Comparison of ENCODE assay signal across 8 mouse cellular contexts in genomic region chr2:167672212-167672685, GRCm38 (mm10). TPM values are rescaled to one million over a fixed set of nuclear protein-coding genes. Genes with fewer than 3 reads are reported as not detected.
DNase-seq lines count a peak whose midpoint lies in the region; ATAC-seq and TF ChIP-seq lines count a peak whose summit lies in the region.

No protein-coding gene starts in this region.

- H3K79me2 ChIP-seq in C2C12 (ENCODE audit: control insufficient read depth, insufficient read depth), result no peaks in the 10 kb centered on the region

- no peak overlapping the region for H3ac ChIP-seq in C2C12 (ENCODE audit: control insufficient read depth, insufficient read length, low read depth)

- 23% methylated on average over 13 of the region's 13 CpGs for WGBS in heart, embryonic 14.5 days
- 23% methylated on average over 13 of the region's 13 CpGs for WGBS in liver, embryonic 14.5 days (ENCODE audit: insufficient replicate concordance)
- WGBS in stomach, postnatal 0 days, result 31% methylated on average over 12 of the region's 13 CpGs

- H3K4me3 ChIP-seq in gastrocnemius, adult 2 months, result peak overlapping the region; percentile 32
- H3K4me3 ChIP-seq in C2C12 (ENCODE audit: insufficient read depth, poor library complexity, severe bottlenecking), result no peak overlapping the region
- no peak overlapping the region for H3K4me3 ChIP-seq in heart, embryonic 14.5 days (ENCODE audit: control insufficient read depth in 1 of 2, insufficient read depth in 1 of 2, low read depth in 1 of 2, low read length in 2 of 2)
- H3K4me3 ChIP-seq in liver, embryonic 14.5 days (ENCODE audit: insufficient read depth in 1 of 2, low read depth in 2 of 2, low read length in 2 of 2), result peak overlapping the region; percentile 25 to 30; a peak in 2 of 4 replicates
- no peak overlapping the region for H3K4me3 ChIP-seq in stomach, postnatal 0 days (ENCODE audit: low read depth, low read length)

- intact Hi-C loops in gastrocnemius, adult 2 months (cut with DNase I), result no loop called here

- no peaks in the 10 kb centered on the region for H3K36me3 ChIP-seq in C2C12 (ENCODE audit: control insufficient read depth, insufficient read depth)
- H3K36me3 ChIP-seq in heart, embryonic 14.5 days (ENCODE audit: control insufficient read depth, insufficient read depth, low read length), result no peaks in the 10 kb centered on the region
- H3K36me3 ChIP-seq in liver, embryonic 14.5 days (replicated peaks; ENCODE audit: control insufficient read depth, insufficient read depth, low read depth), result no peaks in the 10 kb centered on the region
- no peaks in the 10 kb centered on the region for H3K36me3 ChIP-seq in stomach, postnatal 0 days (ENCODE audit: control insufficient read depth, insufficient read depth, low read length)

- H3K27me3 ChIP-seq in C2C12 (ENCODE audit: control insufficient read depth, insufficient read depth, insufficient read length), result no peaks in the 10 kb centered on the region
- H3K27me3 ChIP-seq in heart, embryonic 14.5 days (ENCODE audit: control insufficient read depth, insufficient read depth, low read length), result no peaks in the 10 kb centered on the region
- H3K27me3 ChIP-seq in liver, embryonic 14.5 days (ENCODE audit: control insufficient read depth, insufficient read depth, low read length), result no peaks in the 10 kb centered on the region; the same call in 1 of the 2 replicates
- H3K27me3 ChIP-seq in stomach, postnatal 0 days (ENCODE audit: control insufficient read depth, insufficient read depth, low read length), result no peaks in the 10 kb centered on the region

- 0 out of 4 replicates have a peak, but pooled peaks cover 0 to 3% of the 10 kb centered on the region in 2 experiments for H3K4me1 ChIP-seq in heart, embryonic 14.5 days (ENCODE audit: control insufficient read depth in 2 of 2, insufficient read depth in 2 of 2, low read length in 2 of 2)
- peaks cover 19 to 20% of the 10 kb centered on the region in 2 experiments for H3K4me1 ChIP-seq in liver, embryonic 14.5 days (replicated peaks; ENCODE audit: control insufficient read depth in 2 of 2, insufficient read depth in 2 of 2, low read length in 1 of 2)
- no peaks in the 10 kb centered on the region for H3K4me1 ChIP-seq in stomach, postnatal 0 days (replicated peaks; ENCODE audit: control insufficient read depth, insufficient read depth)

- peak overlapping the region; percentile 24 for H3K27ac ChIP-seq in gastrocnemius, adult 2 months
- H3K27ac ChIP-seq in heart, embryonic 14.5 days (replicated peaks in 1 of 2; ENCODE audit: control insufficient read depth in 1 of 2, insufficient read depth in 1 of 2, low read depth in 2 of 2, low read length in 2 of 2), result no peak overlapping the region
- H3K27ac ChIP-seq in liver, embryonic 14.5 days, result peak overlapping the region; percentile 72
- no peak overlapping the region for H3K27ac ChIP-seq in stomach, postnatal 0 days (replicated peaks)

- H3K9ac ChIP-seq in heart, embryonic 14.5 days (ENCODE audit: low read length), result no peak overlapping the region
- peak overlapping the region; percentile 40 for H3K9ac ChIP-seq in liver, embryonic 14.5 days (replicated peaks)
- no peak overlapping the region for H3K9ac ChIP-seq in stomach, postnatal 0 days (ENCODE audit: low read length)

- DNase-seq in gastrocnemius, adult 2 months, result no peak
- DNase-seq in gastrocnemius, adult 18-20 months (ENCODE audit: low spot score), result no peak
- DNase-seq in liver, embryonic 14.5 days (ENCODE audit: low read depth in 3 of 3, low spot score in 3 of 3), result peak in 2 of 3 experiments; percentile 54 to 73
- no peak for DNase-seq in stomach, postnatal 0 days (ENCODE audit: low spot score)
- no peak for DNase-seq in cerebellum, postnatal 36 days
- no peak for DNase-seq in adrenal gland, postnatal 25 days

- peak overlapping the region; percentile 35; the same call in 1 of the 2 replicates for H3K4me2 ChIP-seq in heart, embryonic 14.5 days (ENCODE audit: low read length)
- peak overlapping the region; percentile 56 for H3K4me2 ChIP-seq in liver, embryonic 14.5 days (ENCODE audit: low read depth)
- no peak overlapping the region for H3K4me2 ChIP-seq in stomach, postnatal 0 days (replicated peaks; ENCODE audit: low read depth)

- H3K79me3 ChIP-seq in C2C12 (ENCODE audit: low read depth), result no peaks in the 10 kb centered on the region

- H3K9me3 ChIP-seq in heart, embryonic 14.5 days (ENCODE audit: control insufficient read depth, low read length), result no peaks in the 10 kb centered on the region
- no peaks in the 10 kb centered on the region for H3K9me3 ChIP-seq in liver, embryonic 14.5 days (ENCODE audit: control insufficient read depth, low read length)
- H3K9me3 ChIP-seq in stomach, postnatal 0 days (ENCODE audit: control insufficient read depth, low read length), result no peaks in the 10 kb centered on the region

- no peak for TF ChIP-seq CTCF in gastrocnemius, adult 2 months (IDR thresholded peaks at IDR 0.05)
- TF ChIP-seq CTCF in C2C12 (IDR thresholded peaks at IDR 0.05; ENCODE audit: control insufficient read depth, insufficient read depth, insufficient read length), result no peak
- TF ChIP-seq CTCF in liver, embryonic 14.5 days (IDR thresholded peaks at IDR 0.05; ENCODE audit: low read depth), result no peak
- TF ChIP-seq CTCF in stomach, postnatal 0 days (IDR thresholded peaks at IDR 0.05; ENCODE audit: low read depth), result no peak

- no peak; the same call in 1 of the 2 replicates for TF ChIP-seq EP300 in liver, embryonic 14.5 days (IDR thresholded peaks at IDR 0.05; ENCODE audit: low read depth)
- no peak for TF ChIP-seq EP300 in stomach, postnatal 0 days (optimal IDR thresholded peaks at IDR 0.05)

- no peak for ATAC-seq in heart, embryonic 14.5 days (ENCODE audit: insufficient number of reproducible peaks, insufficient read depth, low FRiP score, low read depth)
- ATAC-seq in liver, embryonic 14.5 days (ENCODE audit: insufficient read depth), result peak; percentile 92
- ATAC-seq in stomach, postnatal 0 days (ENCODE audit: low FRiP score, low TSS enrichment), result peak; percentile 27; the same call in 1 of the 2 replicates

TF ChIP-seq in C2C12, 6 proteins besides CTCF, POLR2A, EP300 and RAD21:
- TF ChIP-seq MAX (IDR thresholded peaks at IDR 0.05), result no peak
- TF ChIP-seq MYOD1 (IDR thresholded peaks at IDR 0.05; ENCODE audit: control insufficient read depth, insufficient read length, low read depth), result peak; percentile 80

RNA-seq across cellular contexts. Expression of gene Gm20431, which starts 11.0 kb away (rescaled TPM):
- 10 to 100 TPM in 1 of 2 experiments, 1 to 10 TPM in 1; 3.7 to 11.5 TPM for total RNA-seq in gastrocnemius, adult 2 months (2021)
- 1 to 10 TPM; 8.0 to 9.4 TPM for total RNA-seq in gastrocnemius, adult 18-20 months (2021)
- polyA plus RNA-seq in C2C12 (2012; fragmentation: generic; extraction: Trizol), result 0.44 TPM
- polyA plus RNA-seq in heart, embryonic 14.5 days (2014; fragmentation: Nextera tagmentation; extraction: Ambion mirVana), result 0.19 and 5.2 TPM in 2 replicates
- polyA plus RNA-seq in liver, embryonic 14.5 days (2012; rRNA removed), result not detected in 2 replicates
- 0.96 and 2.1 TPM in 2 replicates for polyA plus RNA-seq in liver, embryonic 14.5 days (2014; fragmentation: Nextera tagmentation; extraction: Ambion mirVana)
- 13.4 and 14.1 TPM in 2 replicates for polyA plus RNA-seq in stomach, postnatal 0 days (2015; fragmentation: Nextera tagmentation; extraction: Ambion mirVana)
- 12.1 and 15.7 TPM in 2 replicates for total RNA-seq in adrenal gland, postnatal 25 days (2021)

RNA-seq across cellular contexts. Expression of gene Cebpb, which starts 16.5 kb away (rescaled TPM):
- total RNA-seq in gastrocnemius, adult 2 months (2021), result 100 to 1,000 TPM; 106 to 181 TPM
- 100 to 1,000 TPM in 1 of 2 experiments, 10 to 100 TPM in 1; 95.1 to 169 TPM for total RNA-seq in gastrocnemius, adult 18-20 months (2021)
- 23.8 TPM for polyA plus RNA-seq in C2C12 (2012; fragmentation: generic; extraction: Trizol)
- 14.2 and 17.0 TPM in 2 replicates for polyA plus RNA-seq in heart, embryonic 14.5 days (2014; fragmentation: Nextera tagmentation; extraction: Ambion mirVana)
- 5.4 and 17.2 TPM in 2 replicates for polyA plus RNA-seq in liver, embryonic 14.5 days (2012; rRNA removed)
- polyA plus RNA-seq in liver, embryonic 14.5 days (2014; fragmentation: Nextera tagmentation; extraction: Ambion mirVana), result 12.8 and 13.2 TPM in 2 replicates
- 55.0 and 60.2 TPM in 2 replicates for polyA plus RNA-seq in stomach, postnatal 0 days (2015; fragmentation: Nextera tagmentation; extraction: Ambion mirVana)
- total RNA-seq in adrenal gland, postnatal 25 days (2021), result 483 and 585 TPM in 2 replicates

RNA-seq across cellular contexts. Expression of gene Tmem189, which starts 17.4 kb away (rescaled TPM):
- total RNA-seq in gastrocnemius, adult 2 months (2021), result 10 to 100 TPM; 13.0 to 14.9 TPM
- total RNA-seq in gastrocnemius, adult 18-20 months (2021), result 10 to 100 TPM; 10.4 to 15.0 TPM
- 34.5 TPM for polyA plus RNA-seq in C2C12 (2012; fragmentation: generic; extraction: Trizol)
- polyA plus RNA-seq in heart, embryonic 14.5 days (2014; fragmentation: Nextera tagmentation; extraction: Ambion mirVana), result 40.6 and 40.9 TPM in 2 replicates
- 14.6 and 15.1 TPM in 2 replicates for polyA plus RNA-seq in liver, embryonic 14.5 days (2012; rRNA removed)
- 12.3 and 12.4 TPM in 2 replicates for polyA plus RNA-seq in liver, embryonic 14.5 days (2014; fragmentation: Nextera tagmentation; extraction: Ambion mirVana)
- polyA plus RNA-seq in stomach, postnatal 0 days (2015; fragmentation: Nextera tagmentation; extraction: Ambion mirVana), result 74.6 and 85.7 TPM in 2 replicates
- 37.4 and 40.5 TPM in 2 replicates for total RNA-seq in adrenal gland, postnatal 25 days (2021)

RNA-seq across cellular contexts. Expression of gene Ube2v1, which starts 40.4 kb away (rescaled TPM):
- total RNA-seq in gastrocnemius, adult 2 months (2021), result 100 to 1,000 TPM; 170 to 181 TPM
- total RNA-seq in gastrocnemius, adult 18-20 months (2021), result 100 to 1,000 TPM; 175 to 191 TPM
- polyA plus RNA-seq in C2C12 (2012; fragmentation: generic; extraction: Trizol), result 237 TPM
- polyA plus RNA-seq in heart, embryonic 14.5 days (2014; fragmentation: Nextera tagmentation; extraction: Ambion mirVana), result 166 and 175 TPM in 2 replicates
- 75.0 and 75.9 TPM in 2 replicates for polyA plus RNA-seq in liver, embryonic 14.5 days (2012; rRNA removed)
- 145 and 158 TPM in 2 replicates for polyA plus RNA-seq in liver, embryonic 14.5 days (2014; fragmentation: Nextera tagmentation; extraction: Ambion mirVana)
- polyA plus RNA-seq in stomach, postnatal 0 days (2015; fragmentation: Nextera tagmentation; extraction: Ambion mirVana), result 234 and 253 TPM in 2 replicates
- 187 and 190 TPM in 2 replicates for total RNA-seq in adrenal gland, postnatal 25 days (2021)

Comparison
In these comparisons a context has a peak if more than half of its experiments do, and no peak if none do; other contexts are left out.
1. DNase-seq: peak in liver, embryonic 14.5 days (2 of 3); none in gastrocnemius, adult 2 months (single experiment), gastrocnemius, adult 18-20 months (single experiment), stomach, postnatal 0 days (single experiment), cerebellum, postnatal 36 days (0 of 2) and adrenal gland, postnatal 25 days (single experiment).
2. H3K27ac ChIP-seq: peak in gastrocnemius, adult 2 months (single experiment) and liver, embryonic 14.5 days (single experiment); none in heart, embryonic 14.5 days (0 of 2) and stomach, postnatal 0 days (single experiment).
3. H3K4me3 ChIP-seq: peak in gastrocnemius, adult 2 months (single experiment) and liver, embryonic 14.5 days (2 of 2); none in C2C12 (single experiment), heart, embryonic 14.5 days (0 of 2) and stomach, postnatal 0 days (single experiment).